Mouse (Mus musculus): ENCODE measurements around the gene Gm6268. TPM values are rescaled to one million over a fixed set of nuclear protein-coding genes. Genes with fewer than 3 reads are reported as not detected.

Gene Gm6268
- not detected in 2 replicates for polyA plus RNA-seq (2014; fragmentation: Nextera tagmentation; extraction: Ambion mirVana)

DNA sequence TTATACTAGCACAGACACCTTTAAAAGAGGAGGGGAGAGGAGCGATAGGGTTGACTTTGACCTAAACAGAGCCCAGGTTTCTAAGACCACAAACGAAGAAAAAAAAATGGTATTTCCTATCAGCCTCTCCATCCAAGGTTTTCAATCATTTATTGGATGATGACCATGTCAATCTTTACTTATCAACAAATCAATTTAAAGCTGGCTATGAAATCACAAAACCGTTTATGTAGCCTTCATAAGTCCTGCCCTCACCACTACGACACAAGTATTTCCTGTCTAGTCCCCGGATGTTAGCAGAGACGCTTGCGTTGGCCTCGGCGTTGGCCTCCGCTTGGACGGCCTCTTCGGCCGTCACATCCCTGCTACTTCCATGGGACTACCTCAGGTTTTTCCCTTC lies at the start of gene Gm6268:
TSS of gene Gm6268 (plus strand) at position 301 of the 400 bp plus-strand sequence.
- no peak within 1 kb of the TSS for H3K4me3 ChIP-seq (ENCODE audit: low read depth, low read length)
- no peak within 1 kb of the TSS for H3K27ac ChIP-seq (ENCODE audit: low read depth)
- DNase-seq (ENCODE audit: low spot score) = no peak
- H3K9me3 ChIP-seq (ENCODE audit: control insufficient read depth, low read length) = no peaks in the 10 kb centered on the region
- no peak within 1 kb of the TSS for H3K4me2 ChIP-seq (ENCODE audit: low read length)
- no peak for ATAC-seq (replicated peaks; ENCODE audit: low FRiP score, low TSS enrichment, low read depth)
- no peak within 1 kb of the TSS for H3K9ac ChIP-seq (ENCODE audit: low read length)
- 90% methylated on average over 13 of the region's 13 CpGs for WGBS
- H3K27me3 ChIP-seq (replicated peaks; ENCODE audit: control insufficient read depth, insufficient read depth, low read length) = no peaks in the 10 kb centered on the region
- no peaks in the 10 kb centered on the region for H3K4me1 ChIP-seq (replicated peaks; ENCODE audit: control insufficient read depth, insufficient read depth, low read length)
- H3K36me3 ChIP-seq (ENCODE audit: control insufficient read depth, insufficient read depth, low read length) = no peaks in the 10 kb centered on the region

GRCm38 (mm10) chrX:36352446-36352845 lies 48.6 kb upstream of the Gm6268 start:
- ATAC-seq (replicated peaks; ENCODE audit: low FRiP score, low TSS enrichment, low read depth) = no peak
- Histone ChIP-seq H3K4me1 (replicated peaks; ENCODE audit: control insufficient read depth, insufficient read depth, low read length) (no peaks in the 10 kb centered on the region), H3K9ac (ENCODE audit: low read length) (no peak overlapping the region), H3K36me3 (ENCODE audit: control insufficient read depth, insufficient read depth, low read length) (no peaks in the 10 kb centered on the region), H3K27ac (ENCODE audit: low read depth) (no peak overlapping the region), H3K9me3 (ENCODE audit: control insufficient read depth, low read length) (no peaks in the 10 kb centered on the region), H3K27me3 (replicated peaks; ENCODE audit: control insufficient read depth, insufficient read depth, low read length) (no peaks in the 10 kb centered on the region), H3K4me2 (ENCODE audit: low read length) (no peak overlapping the region), H3K4me3 (ENCODE audit: low read depth, low read length) (no peak overlapping the region)
- no peak for DNase-seq (ENCODE audit: low spot score)
- 67% methylated on average over 3 of the region's 3 CpGs for WGBS

GRCm38 (mm10) chrX:36385340-36385739 lies 15.7 kb upstream of the Gm6268 start:
- no peak overlapping the region for H3K27ac ChIP-seq (ENCODE audit: low read depth)
- DNase-seq (ENCODE audit: low spot score) (no peak), ATAC-seq (replicated peaks; ENCODE audit: low FRiP score, low TSS enrichment, low read depth) (no peak)
- H3K4me3 ChIP-seq (ENCODE audit: low read depth, low read length) = no peak overlapping the region
- no peaks in the 10 kb centered on the region for H3K9me3 ChIP-seq (ENCODE audit: control insufficient read depth, low read length)
- no peaks in the 10 kb centered on the region for H3K4me1 ChIP-seq (replicated peaks; ENCODE audit: control insufficient read depth, insufficient read depth, low read length)
- H3K27me3 ChIP-seq (replicated peaks; ENCODE audit: control insufficient read depth, insufficient read depth, low read length) = no peaks in the 10 kb centered on the region
- H3K4me2 ChIP-seq (ENCODE audit: low read length) = no peak overlapping the region
- no peak overlapping the region for H3K9ac ChIP-seq (ENCODE audit: low read length)
- no peaks in the 10 kb centered on the region for H3K36me3 ChIP-seq (ENCODE audit: control insufficient read depth, insufficient read depth, low read length)

GRCm38 (mm10) chrX:36389971-36390370 lies 11.1 kb upstream of the Gm6268 start:
- Histone ChIP-seq H3K4me2 (ENCODE audit: low read length) (no peak overlapping the region), H3K27me3 (replicated peaks; ENCODE audit: control insufficient read depth, insufficient read depth, low read length) (no peaks in the 10 kb centered on the region), H3K9me3 (ENCODE audit: control insufficient read depth, low read length) (no peaks in the 10 kb centered on the region), H3K4me3 (ENCODE audit: low read depth, low read length) (no peak overlapping the region), H3K27ac (ENCODE audit: low read depth) (no peak overlapping the region), H3K9ac (ENCODE audit: low read length) (no peak overlapping the region), H3K36me3 (ENCODE audit: control insufficient read depth, insufficient read depth, low read length) (no peaks in the 10 kb centered on the region), H3K4me1 (replicated peaks; ENCODE audit: control insufficient read depth, insufficient read depth, low read length) (no peaks in the 10 kb centered on the region)
- DNase-seq (ENCODE audit: low spot score) (no peak), ATAC-seq (replicated peaks; ENCODE audit: low FRiP score, low TSS enrichment, low read depth) (no peak)
- 66% methylated on average over 3 of the region's 3 CpGs for WGBS

GRCm38 (mm10) chrX:36390503-36390902 lies 10.6 kb upstream of the Gm6268 start:
- Histone ChIP-seq H3K27ac (ENCODE audit: low read depth) (no peak overlapping the region), H3K9ac (ENCODE audit: low read length) (no peak overlapping the region), H3K4me3 (ENCODE audit: low read depth, low read length) (no peak overlapping the region), H3K27me3 (replicated peaks; ENCODE audit: control insufficient read depth, insufficient read depth, low read length) (no peaks in the 10 kb centered on the region), H3K36me3 (ENCODE audit: control insufficient read depth, insufficient read depth, low read length) (no peaks in the 10 kb centered on the region), H3K9me3 (ENCODE audit: control insufficient read depth, low read length) (no peaks in the 10 kb centered on the region), H3K4me1 (replicated peaks; ENCODE audit: control insufficient read depth, insufficient read depth, low read length) (no peaks in the 10 kb centered on the region), H3K4me2 (ENCODE audit: low read length) (no peak overlapping the region)
- WGBS = 49% methylated on average over 2 of the region's 2 CpGs
- ATAC-seq (replicated peaks; ENCODE audit: low FRiP score, low TSS enrichment, low read depth) (no peak), DNase-seq (ENCODE audit: low spot score) (no peak)

- Histone ChIP-seq H3K9me3 (ENCODE audit: control insufficient read depth, low read length) (no peaks in the 10 kb centered on the region), H3K9ac (ENCODE audit: low read length) (no peak overlapping the region), H3K36me3 (ENCODE audit: control insufficient read depth, insufficient read depth, low read length) (no peaks in the 10 kb centered on the region), H3K4me2 (ENCODE audit: low read length) (no peak overlapping the region), H3K4me3 (ENCODE audit: low read depth, low read length) (no peak overlapping the region), H3K27ac (ENCODE audit: low read depth) (no peak overlapping the region), H3K4me1 (replicated peaks; ENCODE audit: control insufficient read depth, insufficient read depth, low read length) (no peaks in the 10 kb centered on the region), H3K27me3 (replicated peaks; ENCODE audit: control insufficient read depth, insufficient read depth, low read length) (no peaks in the 10 kb centered on the region)
- DNase-seq (ENCODE audit: low spot score) = no peak
- no peak for ATAC-seq (replicated peaks; ENCODE audit: low FRiP score, low TSS enrichment, low read depth)
- WGBS = 76% methylated on average over 6 of the region's 6 CpGs
Measured at GRCm38 (mm10) chrX:36392672-36393071, 8.4 kb upstream of the Gm6268 start.

DNA sequence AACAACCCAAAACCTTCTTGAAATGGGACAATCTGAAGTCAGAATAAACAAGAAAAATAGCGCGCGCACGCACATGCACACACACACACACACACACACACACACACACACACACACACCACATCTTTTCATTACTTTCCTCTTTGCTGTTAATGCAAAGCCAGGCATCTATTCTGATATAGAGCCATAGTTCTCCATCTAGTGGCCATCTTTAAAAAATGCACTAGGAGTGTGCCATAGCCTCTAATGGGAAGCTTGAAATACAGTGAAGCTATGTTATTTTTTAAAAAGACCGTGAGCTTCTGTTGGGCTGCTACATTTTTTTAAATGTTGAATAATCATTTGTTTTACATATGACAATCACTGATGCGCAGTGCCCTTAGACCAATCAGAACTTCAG lies 7.8 kb upstream of the Gm6268 start:
- Histone ChIP-seq H3K9ac (ENCODE audit: low read length) (no peak overlapping the region), H3K9me3 (ENCODE audit: control insufficient read depth, low read length) (no peaks in the 10 kb centered on the region), H3K4me3 (ENCODE audit: low read depth, low read length) (no peak overlapping the region), H3K27ac (ENCODE audit: low read depth) (no peak overlapping the region), H3K4me2 (ENCODE audit: low read length) (no peak overlapping the region), H3K36me3 (ENCODE audit: control insufficient read depth, insufficient read depth, low read length) (no peaks in the 10 kb centered on the region), H3K27me3 (replicated peaks; ENCODE audit: control insufficient read depth, insufficient read depth, low read length) (no peaks in the 10 kb centered on the region), H3K4me1 (replicated peaks; ENCODE audit: control insufficient read depth, insufficient read depth, low read length) (no peaks in the 10 kb centered on the region)
- ATAC-seq (replicated peaks; ENCODE audit: low FRiP score, low TSS enrichment, low read depth) (no peak), DNase-seq (ENCODE audit: low spot score) (no peak)
- WGBS = 33% methylated on average over 6 of the region's 6 CpGs

DNA sequence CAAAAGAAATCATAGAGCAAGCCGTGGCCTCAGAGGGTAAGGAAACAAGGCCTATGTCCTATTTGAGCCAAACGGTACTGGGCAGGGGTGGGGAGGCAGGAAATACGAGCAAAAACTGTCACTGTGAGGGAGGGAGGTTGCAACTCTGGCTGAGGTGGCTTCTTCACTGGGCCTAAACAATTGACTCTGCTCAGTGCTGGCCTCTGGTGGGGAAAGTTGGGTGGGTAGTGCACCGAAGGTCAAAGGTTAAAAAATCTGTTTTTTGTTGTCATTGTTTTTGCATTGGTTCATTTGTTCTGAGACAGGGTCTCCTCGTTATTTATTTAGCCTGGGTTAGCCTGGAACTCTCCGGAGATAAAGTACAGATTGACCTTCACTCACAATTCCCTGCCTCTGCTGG lies 1.2 kb downstream of the Gm6268 start:
- H3K36me3 ChIP-seq (ENCODE audit: control insufficient read depth, insufficient read depth, low read length) = no peaks in the 10 kb centered on the region
- H3K9ac ChIP-seq (ENCODE audit: low read length) = no peak overlapping the region
- H3K9me3 ChIP-seq (ENCODE audit: control insufficient read depth, low read length) = no peaks in the 10 kb centered on the region
- H3K27ac ChIP-seq (ENCODE audit: low read depth) = no peak overlapping the region
- H3K4me1 ChIP-seq (replicated peaks; ENCODE audit: control insufficient read depth, insufficient read depth, low read length) = no peaks in the 10 kb centered on the region
- ATAC-seq (replicated peaks; ENCODE audit: low FRiP score, low TSS enrichment, low read depth) (no peak), DNase-seq (ENCODE audit: low spot score) (no peak)
- WGBS = 56% methylated on average over 6 of the region's 6 CpGs
- H3K4me3 ChIP-seq (ENCODE audit: low read depth, low read length) = no peak overlapping the region
- H3K27me3 ChIP-seq (replicated peaks; ENCODE audit: control insufficient read depth, insufficient read depth, low read length) = no peaks in the 10 kb centered on the region
- no peak overlapping the region for H3K4me2 ChIP-seq (ENCODE audit: low read length)

- Histone ChIP-seq H3K9me3 (ENCODE audit: control insufficient read depth, low read length) (no peaks in the 10 kb centered on the region), H3K36me3 (ENCODE audit: control insufficient read depth, insufficient read depth, low read length) (no peaks in the 10 kb centered on the region), H3K4me2 (ENCODE audit: low read length) (no peak overlapping the region), H3K4me1 (replicated peaks; ENCODE audit: control insufficient read depth, insufficient read depth, low read length) (no peaks in the 10 kb centered on the region), H3K9ac (ENCODE audit: low read length) (no peak overlapping the region), H3K27me3 (replicated peaks; ENCODE audit: control insufficient read depth, insufficient read depth, low read length) (no peaks in the 10 kb centered on the region), H3K4me3 (ENCODE audit: low read depth, low read length) (no peak overlapping the region), H3K27ac (ENCODE audit: low read depth) (no peak overlapping the region)
- no peak for DNase-seq (ENCODE audit: low spot score)
- WGBS = 89% methylated on average over 3 of the region's 3 CpGs
- ATAC-seq (replicated peaks; ENCODE audit: low FRiP score, low TSS enrichment, low read depth) = no peak
Measured at GRCm38 (mm10) chrX:36419153-36419552, 18.1 kb downstream of the Gm6268 start.

All from intestine, embryonic 14.5 days (tissue).